ENCODE assay signal across 8 mouse cellular contexts in the genomic region with DNA sequence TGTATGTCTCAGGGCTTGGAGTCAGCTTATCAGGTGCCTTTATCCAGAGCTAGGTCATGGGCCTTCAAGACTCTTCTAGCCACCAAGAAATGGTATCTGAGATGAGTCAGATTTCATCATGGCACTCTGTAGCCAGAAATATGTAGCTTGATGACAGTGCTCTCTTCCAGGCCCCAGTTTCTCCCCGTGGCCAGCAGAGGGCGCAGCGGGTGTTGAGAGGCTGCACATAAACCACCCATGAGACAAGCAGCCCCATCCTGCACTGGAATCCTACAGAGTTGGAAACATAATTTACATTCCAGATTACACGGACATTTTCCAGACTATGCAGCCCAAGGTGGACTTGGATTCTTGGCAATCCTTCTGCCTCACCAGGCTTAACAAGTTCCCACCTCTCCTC. TPM values are rescaled to one million over a fixed set of nuclear protein-coding genes. Genes with fewer than 3 reads are reported as not detected.
DNase-seq lines count a peak whose midpoint lies in the region; ATAC-seq and TF ChIP-seq lines count a peak whose summit lies in the region.

No protein-coding gene starts in this region.

- 0 out of 2 replicates have a peak, but pooled peaks cover 6% of the 10 kb centered on the region for H3K4me1 ChIP-seq in heart, postnatal 0 days (ENCODE audit: control insufficient read depth, insufficient read depth)

- DNase-seq in CD4-positive, CD25-positive, alpha-beta regulatory T cell, adult 2 months (ENCODE audit: low read depth, low spot score) = peak; percentile 89
- DNase-seq in adrenal gland, adult 2 months = peak; percentile 82
- peak; percentile 83 for DNase-seq in embryo, embryonic 10.5 days (ENCODE audit: low spot score)
- DNase-seq in heart, postnatal 0 days (ENCODE audit: low spot score) = peak; percentile 84
- DNase-seq in layer of hippocampus, postnatal 25 days (ENCODE audit: extremely low spot score in 1 of 2, low spot score in 1 of 2) = peak; percentile 65 to 87
- peak; percentile 46 to 70 for DNase-seq in spleen, postnatal 14 days (ENCODE audit: low spot score in 2 of 2)

- H3K27me3 ChIP-seq in heart, postnatal 0 days (ENCODE audit: control insufficient read depth, insufficient read depth, low read length) = no peaks in the 10 kb centered on the region

- ATAC-seq in CD4-positive, CD25-positive, alpha-beta regulatory T cell, adult 4 months = no peak
- peak; percentile 82 for ATAC-seq in heart, postnatal 0 days (ENCODE audit: insufficient read depth, low read depth)
- 0 out of 2 replicates have a peak, but pooled peaks have one; percentile 35 for ATAC-seq in megakaryocyte-erythroid progenitor cell, adult 5-6 weeks (replicated peaks; ENCODE audit: low FRiP score, low TSS enrichment, poor library complexity, severe bottlenecking)

- 10% methylated on average over 4 of the region's 4 CpGs for WGBS in heart, postnatal 0 days

- no peak overlapping the region for H3K9ac ChIP-seq in heart, postnatal 0 days (replicated peaks; ENCODE audit: low read depth, low read length)

- peak overlapping the region; percentile 51 for H3K27ac ChIP-seq in heart, postnatal 0 days (ENCODE audit: low read depth)

- H3K4me3 ChIP-seq in heart, postnatal 0 days (ENCODE audit: low read depth, low read length) = no peak overlapping the region

- no peaks in the 10 kb centered on the region for H3K9me3 ChIP-seq in heart, postnatal 0 days (replicated peaks; ENCODE audit: control insufficient read depth, low read length)

- H3K36me3 ChIP-seq in heart, postnatal 0 days (replicated peaks; ENCODE audit: control insufficient read depth, insufficient read depth, low read length) = peaks cover 72% of the 10 kb centered on the region

- peak; percentile 82 for TF ChIP-seq CTCF in heart, postnatal 0 days (IDR thresholded peaks at IDR 0.05; ENCODE audit: low read depth)

- no peak overlapping the region for H3K4me2 ChIP-seq in heart, postnatal 0 days (ENCODE audit: low read depth, low read length)

- no peak for TF ChIP-seq EP300 in heart, postnatal 0 days (IDR thresholded peaks at IDR 0.05; ENCODE audit: low read depth)

RNA-seq across cellular contexts. Expression of a gene that starts 17.6 kb away (rescaled TPM):
- 1 to 10 TPM; 1.1 to 1.3 TPM for polyA plus RNA-seq in CD4-positive, CD25-positive, alpha-beta regulatory T cell, adult 4 months (2017; shearing (Covaris generic))
- total RNA-seq in adrenal gland, adult 2 months (2021) = 1 to 10 TPM; 1.7 to 2.3 TPM
- 6.6 and 9.0 TPM in 2 replicates for polyA plus RNA-seq in adrenal gland, adult 2 months (2012; rRNA removed)
- not detected in 2 replicates for total RNA-seq in heart, postnatal 0 days (2014; rRNA removed; ENCODE audit: low replicate concordance)
- 0.07 and 0.10 TPM in 2 replicates for polyA plus RNA-seq in heart, postnatal 0 days (2015; fragmentation: Nextera tagmentation; extraction: Ambion mirVana)
- 1 to 10 TPM; 3.6 to 4.0 TPM for total RNA-seq in layer of hippocampus, postnatal 25 days (2021)
- not detected in 2 replicates for total RNA-seq in megakaryocyte-erythroid progenitor cell, adult 5-6 weeks (2014; fragmentation: Nextera tagmentation)
- not detected in 2 replicates for total RNA-seq in megakaryocyte-erythroid progenitor cell, adult 5-6 weeks (2017)

RNA-seq across cellular contexts. Expression of a gene that starts 29.5 kb away (rescaled TPM):
- 100 to 1,000 TPM; 204 to 234 TPM for polyA plus RNA-seq in CD4-positive, CD25-positive, alpha-beta regulatory T cell, adult 4 months (2017; shearing (Covaris generic))
- total RNA-seq in adrenal gland, adult 2 months (2021) = 10 to 100 TPM; 60.1 to 60.6 TPM
- 11.3 and 12.0 TPM in 2 replicates for polyA plus RNA-seq in adrenal gland, adult 2 months (2012; rRNA removed)
- 16.6 and 21.0 TPM in 2 replicates for total RNA-seq in heart, postnatal 0 days (2014; rRNA removed; ENCODE audit: low replicate concordance)
- 29.3 and 29.9 TPM in 2 replicates for polyA plus RNA-seq in heart, postnatal 0 days (2015; fragmentation: Nextera tagmentation; extraction: Ambion mirVana)
- 10 to 100 TPM; 74.0 to 88.7 TPM for total RNA-seq in layer of hippocampus, postnatal 25 days (2021)
- 141 and 164 TPM in 2 replicates for total RNA-seq in megakaryocyte-erythroid progenitor cell, adult 5-6 weeks (2014; fragmentation: Nextera tagmentation)
- total RNA-seq in megakaryocyte-erythroid progenitor cell, adult 5-6 weeks (2017) = 159 and 165 TPM in 2 replicates

RNA-seq across cellular contexts. Expression of a gene that starts 32.4 kb away (rescaled TPM):
- not detected for polyA plus RNA-seq in CD4-positive, CD25-positive, alpha-beta regulatory T cell, adult 4 months (2017; shearing (Covaris generic))
- total RNA-seq in adrenal gland, adult 2 months (2021) = not detected
- polyA plus RNA-seq in adrenal gland, adult 2 months (2012; rRNA removed) = 1.4 and 45.4 TPM in 2 replicates
- not detected in 2 replicates for total RNA-seq in heart, postnatal 0 days (2014; rRNA removed; ENCODE audit: low replicate concordance)
- polyA plus RNA-seq in heart, postnatal 0 days (2015; fragmentation: Nextera tagmentation; extraction: Ambion mirVana) = not detected in 2 replicates
- not detected for total RNA-seq in layer of hippocampus, postnatal 25 days (2021)
- not detected in 2 replicates for total RNA-seq in megakaryocyte-erythroid progenitor cell, adult 5-6 weeks (2014; fragmentation: Nextera tagmentation)
- not detected in 2 replicates for total RNA-seq in megakaryocyte-erythroid progenitor cell, adult 5-6 weeks (2017)

RNA-seq across cellular contexts. Expression of a gene that starts 43.8 kb away (rescaled TPM):
- not detected for polyA plus RNA-seq in CD4-positive, CD25-positive, alpha-beta regulatory T cell, adult 4 months (2017; shearing (Covaris generic))
- total RNA-seq in adrenal gland, adult 2 months (2021) = not detected
- polyA plus RNA-seq in adrenal gland, adult 2 months (2012; rRNA removed) = not detected in 2 replicates
- total RNA-seq in heart, postnatal 0 days (2014; rRNA removed; ENCODE audit: low replicate concordance) = not detected in 2 replicates
- polyA plus RNA-seq in heart, postnatal 0 days (2015; fragmentation: Nextera tagmentation; extraction: Ambion mirVana) = not detected in 2 replicates
- not detected for total RNA-seq in layer of hippocampus, postnatal 25 days (2021)
- total RNA-seq in megakaryocyte-erythroid progenitor cell, adult 5-6 weeks (2014; fragmentation: Nextera tagmentation) = not detected in 2 replicates
- total RNA-seq in megakaryocyte-erythroid progenitor cell, adult 5-6 weeks (2017) = not detected in 2 replicates
